Mouse (Mus musculus): Measurements from ENCODE around the gene Zc3h12c. TPM values are rescaled to one million over a fixed set of nuclear protein-coding genes. Genes with fewer than 3 reads are reported as not detected.

Zc3h12c gene
- polyA plus RNA-seq (2017; shearing (Covaris generic)) = 2.3 TPM

DNA sequence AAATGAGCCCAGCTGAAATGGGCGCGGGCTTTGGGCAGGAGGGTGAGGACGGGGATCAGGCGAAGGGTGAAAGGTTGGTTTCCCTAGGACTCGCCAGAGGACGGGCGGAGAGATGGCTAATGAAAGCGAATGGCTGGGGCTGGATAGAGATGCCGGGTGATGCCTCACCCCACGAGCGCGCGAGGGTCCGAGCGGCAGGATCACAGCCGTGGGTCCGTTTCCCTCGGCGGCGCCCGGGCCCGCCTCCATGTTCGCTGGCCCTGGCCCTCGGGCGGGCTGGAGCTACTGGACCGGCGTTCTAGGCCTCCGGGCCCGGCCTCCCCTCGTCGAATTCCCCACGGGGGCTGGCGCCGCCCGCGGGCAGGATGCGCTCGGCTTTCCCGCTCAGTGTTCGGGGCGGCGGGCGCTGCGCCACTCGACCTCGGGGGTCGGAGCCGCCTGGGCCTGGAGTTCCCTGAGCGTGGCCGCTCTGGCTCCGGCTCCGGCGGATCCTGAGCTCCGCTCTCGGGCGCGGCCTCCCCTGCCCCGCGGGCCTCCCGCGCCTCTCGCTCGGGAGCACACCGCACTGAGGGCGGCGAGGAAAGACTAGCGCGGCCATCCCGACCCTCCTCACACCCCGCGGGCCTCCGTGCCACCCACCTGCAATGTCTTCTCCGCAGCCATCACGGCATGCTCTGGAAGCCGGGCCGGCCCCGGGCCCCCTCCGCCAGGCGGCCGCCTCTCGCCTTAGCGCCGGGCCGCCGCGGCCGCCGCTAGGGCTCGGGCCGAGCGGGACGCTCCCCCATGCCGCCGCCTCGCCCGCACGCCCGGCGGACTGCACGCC is at the start of gene Zc3h12c:
TSS of gene Zc3h12c (minus strand) at position 710 of the 823 bp plus-strand sequence.

Other genes starting within 250 kb of the Zc3h12c start
- 17.7 TPM for gene Fdx1, start 205.0 kb downstream of the Zc3h12c start, polyA plus RNA-seq (2017; shearing (Covaris generic))
- gene Rdx, start 121.4 kb downstream of the Zc3h12c start, polyA plus RNA-seq (2017; shearing (Covaris generic)) = 37.0 TPM

Measured in inflammation-experienced regulatory T-cells, adult 16 weeks (primary cell).